Mouse (Mus musculus): Measurements from ENCODE around the gene Cacna1c. TPM values are rescaled to one million over a fixed set of nuclear protein-coding genes. Genes with fewer than 3 reads are reported as not detected.

The Cacna1c gene
- polyA plus RNA-seq, 2 experiments: 8.9 to 29.0 TPM

- TF ChIP-seq POLR2A (IDR thresholded peaks at IDR 0.05; ENCODE audit: borderline replicate concordance, extremely low read depth, insufficient read depth, insufficient read length): no peak
- no peaks in the 10 kb centered on the region for H3K36me3 ChIP-seq (ENCODE audit: control insufficient read depth, insufficient read depth, low read length)
- no peaks in the 10 kb centered on the region for H3K9me3 ChIP-seq (ENCODE audit: control insufficient read depth, low read length)
- DNase-seq (ENCODE audit: low spot score) (no peak), ATAC-seq (ENCODE audit: low FRiP score, low read depth) (no peak)
- H3K4me3 ChIP-seq (replicated peaks; ENCODE audit: low read length): no peak overlapping the region
- H3K9ac ChIP-seq (ENCODE audit: low read depth, low read length, severe bottlenecking): no peak overlapping the region
- H3K27me3 ChIP-seq (ENCODE audit: control insufficient read depth, insufficient read depth, low read length): no peaks in the 10 kb centered on the region
- WGBS: 76% methylated on average over 5 of the region's 5 CpGs
- H3K27ac ChIP-seq (replicated peaks; ENCODE audit: low read depth, low read length): no peak overlapping the region
- H3K4me2 ChIP-seq (replicated peaks; ENCODE audit: low read depth, low read length, severe bottlenecking): no peak overlapping the region
- H3K4me1 ChIP-seq (ENCODE audit: control insufficient read depth, insufficient read depth, low read length): no peaks in the 10 kb centered on the region
Observed at GRCm38 (mm10) chr6:118759015-118759414, 437.2 kb downstream of the Cacna1c start.

- Histone ChIP-seq H3K9me3 (ENCODE audit: control insufficient read depth, low read length) (no peaks in the 10 kb centered on the region), H3K36me3 (ENCODE audit: control insufficient read depth, insufficient read depth, low read length) (no peaks in the 10 kb centered on the region), H3K4me1 (ENCODE audit: control insufficient read depth, insufficient read depth, low read length) (no peaks in the 10 kb centered on the region), H3K9ac (ENCODE audit: low read depth, low read length, severe bottlenecking) (no peak overlapping the region), H3K27me3 (ENCODE audit: control insufficient read depth, insufficient read depth, low read length) (no peaks in the 10 kb centered on the region), H3K27ac (replicated peaks; ENCODE audit: low read depth, low read length) (no peak overlapping the region), H3K4me3 (replicated peaks; ENCODE audit: low read length) (no peak overlapping the region), H3K4me2 (replicated peaks; ENCODE audit: low read depth, low read length, severe bottlenecking) (no peak overlapping the region)
- no peak for TF ChIP-seq POLR2A (IDR thresholded peaks at IDR 0.05; ENCODE audit: borderline replicate concordance, extremely low read depth, insufficient read depth, insufficient read length)
- 49% methylated on average over 7 of the region's 7 CpGs for WGBS
- ATAC-seq (ENCODE audit: low FRiP score, low read depth) (no peak), DNase-seq (ENCODE audit: low spot score) (no peak)
Observed at GRCm38 (mm10) chr6:118758290-118758907, 437.8 kb downstream of the Cacna1c start.

GRCm38 (mm10) chr6:118757533-118758289 is 438.5 kb downstream of the Cacna1c start:
- 68% methylated on average over 12 of the region's 12 CpGs for WGBS
- Histone ChIP-seq H3K4me3 (replicated peaks; ENCODE audit: low read length) (no peak overlapping the region), H3K9me3 (ENCODE audit: control insufficient read depth, low read length) (no peaks in the 10 kb centered on the region), H3K27me3 (ENCODE audit: control insufficient read depth, insufficient read depth, low read length) (no peaks in the 10 kb centered on the region), H3K27ac (replicated peaks; ENCODE audit: low read depth, low read length) (no peak overlapping the region), H3K4me2 (replicated peaks; ENCODE audit: low read depth, low read length, severe bottlenecking) (no peak overlapping the region), H3K4me1 (ENCODE audit: control insufficient read depth, insufficient read depth, low read length) (no peaks in the 10 kb centered on the region), H3K36me3 (ENCODE audit: control insufficient read depth, insufficient read depth, low read length) (no peaks in the 10 kb centered on the region), H3K9ac (ENCODE audit: low read depth, low read length, severe bottlenecking) (no peak overlapping the region)
- no peak for TF ChIP-seq POLR2A (IDR thresholded peaks at IDR 0.05; ENCODE audit: borderline replicate concordance, extremely low read depth, insufficient read depth, insufficient read length)
- ATAC-seq (ENCODE audit: low FRiP score, low read depth) (no peak), DNase-seq (ENCODE audit: low spot score) (no peak)

- TF ChIP-seq POLR2A (IDR thresholded peaks at IDR 0.05; ENCODE audit: borderline replicate concordance, extremely low read depth, insufficient read depth, insufficient read length): no peak
- Histone ChIP-seq H3K27me3 (ENCODE audit: control insufficient read depth, insufficient read depth, low read length) (no peaks in the 10 kb centered on the region), H3K9me3 (ENCODE audit: control insufficient read depth, low read length) (no peaks in the 10 kb centered on the region), H3K9ac (ENCODE audit: low read depth, low read length, severe bottlenecking) (no peak overlapping the region), H3K4me3 (replicated peaks; ENCODE audit: low read length) (no peak overlapping the region), H3K36me3 (ENCODE audit: control insufficient read depth, insufficient read depth, low read length) (peaks cover 3% of the 10 kb centered on the region; the same call in 1 of the 2 replicates), H3K27ac (replicated peaks; ENCODE audit: low read depth, low read length) (no peak overlapping the region), H3K4me2 (replicated peaks; ENCODE audit: low read depth, low read length, severe bottlenecking) (no peak overlapping the region), H3K4me1 (ENCODE audit: control insufficient read depth, insufficient read depth, low read length) (no peaks in the 10 kb centered on the region)
- ATAC-seq (ENCODE audit: low FRiP score, low read depth): no peak
- no peak for DNase-seq (ENCODE audit: low spot score)
- 17% methylated on average over 4 of the region's 4 CpGs for WGBS
Observed at GRCm38 (mm10) chr6:118756511-118756910, 439.7 kb downstream of the Cacna1c start.

- ATAC-seq (ENCODE audit: low FRiP score, low read depth): no peak
- H3K27ac ChIP-seq (replicated peaks; ENCODE audit: low read depth, low read length): no peak overlapping the region
- WGBS: 92% methylated on average over 5 of the region's 5 CpGs
- DNase-seq (ENCODE audit: low spot score): no peak
- peaks cover 3% of the 10 kb centered on the region; the same call in 1 of the 2 replicates for H3K36me3 ChIP-seq (ENCODE audit: control insufficient read depth, insufficient read depth, low read length)
- no peaks in the 10 kb centered on the region for H3K4me1 ChIP-seq (ENCODE audit: control insufficient read depth, insufficient read depth, low read length)
- no peaks in the 10 kb centered on the region for H3K27me3 ChIP-seq (ENCODE audit: control insufficient read depth, insufficient read depth, low read length)
- no peak overlapping the region for H3K9ac ChIP-seq (ENCODE audit: low read depth, low read length, severe bottlenecking)
- H3K4me2 ChIP-seq (replicated peaks; ENCODE audit: low read depth, low read length, severe bottlenecking): no peak overlapping the region
- no peak overlapping the region for H3K4me3 ChIP-seq (replicated peaks; ENCODE audit: low read length)
- no peak for TF ChIP-seq POLR2A (IDR thresholded peaks at IDR 0.05; ENCODE audit: borderline replicate concordance, extremely low read depth, insufficient read depth, insufficient read length)
- no peaks in the 10 kb centered on the region for H3K9me3 ChIP-seq (ENCODE audit: control insufficient read depth, low read length)
Observed at GRCm38 (mm10) chr6:118755768-118756167, 440.4 kb downstream of the Cacna1c start.

Data from limb, embryonic 14.5 days (tissue).